Mouse (Mus musculus) left cerebral cortex, adult 8-10 months (tissue): ENCODE data around the gene Pcid2. TPM values are rescaled to one million over a fixed set of nuclear protein-coding genes. Genes with fewer than 3 reads are reported as not detected.

Experiments used
- DNase-seq, 2 experiments: peaks; one replicate each; pipeline ENCODE4 v3.0.0; 2022; ENCODE audit warnings: low spot score in 2 of 2
- total RNA-seq, 4 experiments: library from RNA; stranded (reverse); gene quantifications; 2 replicates each; pipeline ENCODE4 v1.2.4; 2022

The Pcid2 gene
- 10 to 100 TPM; 24.6 to 33.1 (median 28.5) TPM for total RNA-seq

- DNase-seq, result peak; percentile 91 to 95
Measured at GRCm38 (mm10) chr8:13105087-13105881, at the start of gene Pcid2, which contains the start of gene Cul4a. TSS of gene Pcid2 (minus strand) at chr8:13105459. TSS of gene Cul4a (plus strand) at chr8:13105621.

GRCm38 (mm10) chr8:13154099-13154498, 48.8 kb upstream of the Pcid2 start:
- DNase-seq, result no peak

GRCm38 (mm10) chr8:13150929-13151328, 45.7 kb upstream of the Pcid2 start:
- DNase-seq, result no peak

GRCm38 (mm10) chr8:13149866-13150265, 44.6 kb upstream of the Pcid2 start:
- no peak for DNase-seq

GRCm38 (mm10) chr8:13149287-13149686, 44.0 kb upstream of the Pcid2 start:
- no peak for DNase-seq

GRCm38 (mm10) chr8:13148476-13148875, 43.2 kb upstream of the Pcid2 start:
- DNase-seq, result no peak

- no peak for DNase-seq
Measured at GRCm38 (mm10) chr8:13141681-13142080, 36.4 kb upstream of the Pcid2 start.

GRCm38 (mm10) chr8:13139641-13140182, 34.5 kb upstream of the Pcid2 start:
- DNase-seq, result no peak

- DNase-seq, result peak in 1 of 2 experiments; percentile 23
Measured at GRCm38 (mm10) chr8:13132220-13132619, 27.0 kb upstream of the Pcid2 start.

GRCm38 (mm10) chr8:13124897-13125296, 19.6 kb upstream of the Pcid2 start:
- DNase-seq, result no peak

- DNase-seq, result no peak
Measured at GRCm38 (mm10) chr8:13122887-13123421, 17.7 kb upstream of the Pcid2 start.

GRCm38 (mm10) chr8:13120882-13121665, 15.8 kb upstream of the Pcid2 start:
- DNase-seq, result no peak

GRCm38 (mm10) chr8:13118516-13118915, 13.3 kb upstream of the Pcid2 start:
- no peak for DNase-seq

GRCm38 (mm10) chr8:13117096-13117495, 11.8 kb upstream of the Pcid2 start:
- DNase-seq, result no peak

- DNase-seq, result no peak
Measured at GRCm38 (mm10) chr8:13113232-13113631, 8.0 kb upstream of the Pcid2 start.

GRCm38 (mm10) chr8:13111917-13112316, 6.7 kb upstream of the Pcid2 start:
- DNase-seq, result no peak

- no peak for DNase-seq
Measured at GRCm38 (mm10) chr8:13109416-13109960, 4.2 kb upstream of the Pcid2 start.

GRCm38 (mm10) chr8:13108967-13109366, 3.7 kb upstream of the Pcid2 start:
- DNase-seq, result no peak

- no peak for DNase-seq
Measured at GRCm38 (mm10) chr8:13107990-13108638, 2.9 kb upstream of the Pcid2 start.

- DNase-seq, result no peak
Measured at GRCm38 (mm10) chr8:13105908-13106551, 771 bp upstream of the Pcid2 start.

GRCm38 (mm10) chr8:13104691-13105086, 570 bp downstream of the Pcid2 start:
- peak; percentile 82 to 95 for DNase-seq
